Mouse (Mus musculus) monocyte, adult 5-6 weeks (primary cell): ENCODE data around the gene Uvrag. TPM values are rescaled to one million over a fixed set of nuclear protein-coding genes. Genes with fewer than 3 reads are reported as not detected.

Source experiments
- ATAC-seq: fragments of 153-309, 156-312 bp; replicated peaks from 2 replicates; pipeline ENCODE4 v1.8.0; 2017; ENCODE audit warnings: mild to moderate bottlenecking; ENCODE audit not compliant: low TSS enrichment, insufficient number of reproducible peaks, severe bottlenecking, poor library complexity, low FRiP score
- total RNA-seq: library from RNA; stranded (forward); fragments of 200-1000, 200-491, 200-594 nt; gene quantifications from 3 replicates; pipeline ENCODE4 v1.2.3, GENCODE M21; 2017

Uvrag gene
- total RNA-seq, 1 experiment from 2014 or later: 92.1 TPM

- no peak for ATAC-seq
Observed at GRCm38 (mm10) chr7:98894305-98894704, 246.6 kb downstream of the Uvrag start.

DNA sequence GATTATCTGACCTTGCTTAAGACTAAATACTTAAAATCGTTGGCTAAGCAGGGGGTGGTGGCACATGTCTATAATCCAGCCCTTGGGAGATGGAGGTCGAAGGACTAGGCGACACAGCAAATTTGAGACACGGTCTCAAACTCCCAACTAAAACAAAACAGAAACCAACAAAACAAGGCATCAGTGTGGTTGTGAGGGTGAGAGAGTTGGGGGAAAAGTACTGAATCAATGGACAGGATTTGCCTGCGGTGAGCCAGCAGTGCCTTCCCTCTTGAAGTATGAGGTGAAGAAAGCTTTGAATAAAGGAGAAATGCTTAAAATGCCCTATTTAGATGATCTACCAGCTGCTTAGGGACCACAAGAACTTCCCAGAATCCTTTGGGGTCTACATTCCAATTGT lies 247.8 kb downstream of the Uvrag start:
- ATAC-seq: no peak

GRCm38 (mm10) chr7:98889211-98889610 lies 251.7 kb downstream of the Uvrag start:
- no peak for ATAC-seq

GRCm38 (mm10) chr7:98888810-98889209 lies 252.1 kb downstream of the Uvrag start:
- ATAC-seq: no peak

DNA sequence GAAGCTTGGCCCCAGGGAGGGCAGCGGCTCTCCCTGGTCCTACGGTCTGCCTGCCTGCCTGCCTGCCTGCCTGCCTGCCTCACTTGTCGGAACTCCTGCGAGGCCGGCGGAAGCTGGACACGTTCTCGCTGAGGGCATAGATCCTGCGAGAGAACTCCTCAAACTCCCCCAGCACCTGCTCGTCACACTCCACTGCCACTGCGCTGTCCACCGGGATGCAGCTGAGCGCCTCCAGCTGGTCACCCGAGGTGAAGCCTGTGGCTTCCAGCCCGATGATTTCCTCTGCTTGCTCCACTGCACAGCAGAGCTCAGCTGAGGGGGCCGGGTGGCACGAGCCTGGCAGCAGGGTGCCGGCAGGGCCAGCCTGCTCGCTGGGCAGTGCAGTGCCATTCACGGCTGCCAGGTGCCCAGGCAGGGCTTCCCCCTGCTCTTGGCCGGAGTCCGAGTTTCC lies 253.1 kb downstream of the Uvrag start:
- no peak for ATAC-seq

DNA sequence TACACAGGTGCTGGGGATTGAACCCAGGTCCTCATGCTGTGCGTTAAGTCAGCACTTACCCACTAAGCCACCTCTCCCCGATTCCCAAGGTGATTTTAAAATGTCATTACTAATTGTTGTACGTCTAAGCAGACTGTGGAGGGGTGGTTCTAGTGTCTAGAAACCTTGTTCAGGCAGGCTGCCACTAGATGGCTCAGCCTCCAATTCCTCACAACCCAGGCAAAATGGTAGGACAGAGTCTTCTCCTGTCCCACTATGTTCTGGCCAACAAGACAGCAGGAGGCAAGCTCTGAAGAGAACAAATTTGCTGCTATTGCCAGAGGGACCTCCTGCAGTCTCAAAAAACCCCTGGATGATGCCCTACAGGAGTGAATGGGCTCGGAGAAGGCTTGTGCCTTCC lies 259.1 kb downstream of the Uvrag start:
- ATAC-seq: no peak

GRCm38 (mm10) chr7:98879176-98879575 lies 261.8 kb downstream of the Uvrag start:
- no peak for ATAC-seq

- ATAC-seq: no peak
Observed at GRCm38 (mm10) chr7:98876119-98876518, 264.8 kb downstream of the Uvrag start.

DNA sequence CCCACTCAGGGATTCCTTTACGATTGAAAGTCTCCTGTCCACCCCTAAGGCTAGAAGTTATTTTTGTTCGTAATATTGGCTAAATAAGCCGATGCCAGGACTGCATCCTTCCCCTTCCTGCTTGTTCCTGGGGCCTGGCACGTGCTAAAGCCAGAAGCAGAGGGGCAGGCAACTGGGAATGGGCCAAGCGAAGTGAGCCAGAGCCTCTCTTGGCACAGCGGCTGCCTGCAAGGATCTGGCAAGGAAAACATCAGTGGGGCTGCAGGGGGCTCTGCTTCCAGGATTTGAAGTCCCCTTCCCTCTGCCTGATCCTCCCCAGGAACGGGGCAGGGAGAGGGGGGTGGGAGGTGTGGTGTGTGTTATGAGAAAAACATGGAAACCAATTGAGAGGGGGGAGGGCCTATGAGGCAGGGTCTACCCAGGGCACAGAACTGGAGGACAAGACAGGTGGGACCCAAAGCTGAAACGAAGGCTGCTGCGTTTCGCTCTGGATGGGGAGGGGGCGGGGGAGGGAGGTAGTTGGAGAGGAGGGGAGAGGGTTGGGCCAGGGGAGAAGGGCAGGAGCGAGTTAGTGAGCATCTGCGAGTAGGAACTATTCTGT lies 265.5 kb downstream of the Uvrag start:
- no peak for ATAC-seq

- no peak for ATAC-seq
Observed at GRCm38 (mm10) chr7:98874411-98874951, 266.5 kb downstream of the Uvrag start.

DNA sequence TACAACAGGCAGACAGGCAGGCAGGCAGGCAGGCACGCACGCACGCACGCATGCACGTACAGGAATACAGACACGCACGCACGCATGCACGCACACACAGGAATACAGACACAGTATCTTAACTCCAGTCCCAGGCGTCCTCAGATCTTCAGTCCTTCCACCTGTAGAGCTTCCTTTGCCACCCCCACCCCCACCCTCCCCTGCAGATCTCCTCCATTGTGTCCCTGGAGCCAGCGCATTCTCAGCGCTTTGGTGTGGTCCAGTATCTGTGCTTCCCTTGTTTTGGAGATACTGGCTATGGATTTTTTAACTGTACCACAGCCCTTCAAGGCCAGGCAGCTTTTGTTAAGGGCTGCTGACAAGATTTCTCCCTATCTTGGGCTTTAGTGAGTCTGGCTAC lies 267.6 kb downstream of the Uvrag start:
- no peak for ATAC-seq

DNA sequence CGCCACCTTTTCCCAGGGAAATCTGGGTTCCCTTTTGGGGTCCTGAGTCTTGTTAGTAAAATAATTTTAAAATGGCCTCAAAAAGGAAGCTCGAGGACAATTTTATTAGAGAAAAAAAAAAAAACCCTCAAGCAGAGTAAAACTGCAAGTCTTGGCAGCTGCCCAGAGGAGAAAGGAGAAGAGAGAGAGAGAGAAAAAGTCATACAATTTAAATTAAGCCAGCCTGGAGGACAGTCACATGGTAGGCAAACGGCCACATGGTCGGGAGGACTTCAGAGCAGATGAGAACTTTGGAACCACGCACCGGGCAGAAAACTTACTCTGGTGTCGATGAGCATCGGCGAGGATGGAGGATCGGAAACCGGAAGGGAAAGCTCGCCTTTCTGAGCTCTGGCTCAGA lies 269.1 kb downstream of the Uvrag start:
- no peak for ATAC-seq

GRCm38 (mm10) chr7:98870791-98871190 lies 270.1 kb downstream of the Uvrag start:
- no peak for ATAC-seq

- ATAC-seq: peak; percentile 52
Observed at GRCm38 (mm10) chr7:98869070-98869469, 271.9 kb downstream of the Uvrag start.

DNA sequence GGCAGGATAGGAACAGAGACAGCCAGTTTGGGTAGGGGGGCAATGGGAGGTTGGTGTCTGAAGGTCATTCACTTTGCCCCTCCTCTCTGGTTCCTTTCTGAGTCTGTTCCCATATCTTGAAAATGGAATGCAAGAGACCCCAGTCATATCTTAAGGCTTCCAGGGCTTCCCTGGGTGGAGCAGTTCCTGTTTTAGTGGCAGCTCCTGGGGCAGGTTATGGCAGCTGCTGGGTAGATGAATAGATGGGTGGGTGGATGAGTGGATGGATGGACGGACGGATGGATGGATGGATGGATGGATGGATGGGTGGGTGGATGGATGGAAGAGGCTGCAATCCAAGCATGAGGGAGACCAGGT lies 273.2 kb downstream of the Uvrag start:
- ATAC-seq: no peak

GRCm38 (mm10) chr7:98867053-98867793 lies 273.7 kb downstream of the Uvrag start:
- ATAC-seq: no peak

- ATAC-seq: no peak
Observed at GRCm38 (mm10) chr7:98863969-98864718, 276.8 kb downstream of the Uvrag start.

GRCm38 (mm10) chr7:98862994-98863393 lies 277.9 kb downstream of the Uvrag start:
- no peak for ATAC-seq

DNA sequence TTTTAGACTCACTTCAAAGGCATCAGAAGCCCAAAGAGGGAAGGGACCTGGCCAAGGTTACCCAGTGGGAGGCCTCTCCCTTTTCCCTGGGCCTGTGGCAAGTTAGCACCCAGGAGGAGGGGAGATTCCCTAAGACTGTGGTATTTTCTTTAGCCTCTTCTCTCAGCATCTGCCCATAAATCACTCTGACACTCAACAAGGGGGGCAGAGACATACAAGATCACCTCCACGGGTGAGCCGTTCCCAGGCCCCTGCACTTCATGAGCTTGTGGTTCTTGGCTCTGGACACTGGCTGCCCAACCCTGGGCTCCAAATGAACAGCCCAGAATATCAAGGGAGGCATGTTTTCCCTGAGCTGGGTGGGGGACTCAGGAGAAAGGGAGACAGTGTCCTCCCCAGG lies 279.9 kb downstream of the Uvrag start:
- ATAC-seq: no peak

DNA sequence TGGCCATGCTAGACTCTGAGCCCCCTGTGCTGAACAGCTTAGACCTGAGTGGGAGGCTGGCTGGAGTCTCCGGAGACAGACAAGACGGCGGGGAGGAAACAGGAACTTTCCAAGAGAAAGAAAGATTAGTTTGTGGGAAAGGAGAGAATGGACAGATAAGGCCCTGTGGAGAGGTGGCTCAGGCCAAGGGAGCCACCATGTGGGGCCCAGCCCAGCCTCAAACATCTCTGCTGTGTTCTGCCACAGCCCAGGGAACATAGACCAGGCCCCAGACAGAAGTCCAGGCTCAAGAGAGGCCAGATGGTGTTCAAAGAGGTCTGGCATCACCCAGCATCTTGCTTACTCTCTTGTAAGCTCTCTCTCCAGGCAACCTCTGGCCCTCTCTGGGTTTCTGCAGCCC lies 283.8 kb downstream of the Uvrag start:
- no peak for ATAC-seq
